Mouse (Mus musculus) forebrain, embryonic 15.5 days (tissue): ENCODE measurements around the gene Senp3. TPM values are rescaled to one million over a fixed set of nuclear protein-coding genes. Genes with fewer than 3 reads are reported as not detected.
"Not testable (repeated sequence)": the region's sequence is repeated elsewhere in the genome, so short reads cannot be mapped to it uniquely, and the experiment has no call there.

ENCODE experiments used
- ATAC-seq: fragments of 200-750 bp; cut with Nextera tagmentation; replicated peaks from 2 replicates; pipeline ENCODE4 v1.8.0; 2017; ENCODE audit warnings: mild to moderate bottlenecking, moderate TSS enrichment, moderate library complexity
- H3K27ac ChIP-seq: fragments of 300-500 bp; sonication (generic); replicated peaks from 2 replicates; pipeline ENCODE4 v1.5.1; 2015; ENCODE audit warnings: mild to moderate bottlenecking, inconsistent platforms
- H3K27me3 ChIP-seq: fragments of 300-500 bp; sonication (generic); 2 replicates; pipeline ENCODE4 v1.6.1; 2015; ENCODE audit warnings: inconsistent platforms
- H3K36me3 ChIP-seq: fragments of 300-500 bp; sonication (generic); 2 replicates; pipeline ENCODE4 v1.6.1; 2015; ENCODE audit warnings: mild to moderate bottlenecking, inconsistent platforms
- H3K4me1 ChIP-seq: fragments of 300-500 bp; sonication (generic); 2 replicates; pipeline ENCODE4 v1.6.1; 2015; ENCODE audit warnings: inconsistent platforms
- H3K4me2 ChIP-seq: fragments of 300-500 bp; sonication (generic); replicated peaks from 2 replicates; pipeline ENCODE4 v1.6.1; 2015; ENCODE audit warnings: mild to moderate bottlenecking, inconsistent platforms
- H3K4me3 ChIP-seq: fragments of 300-500 bp; sonication (generic); 2 replicates; pipeline ENCODE4 v1.5.1; 2015; ENCODE audit warnings: mild to moderate bottlenecking, inconsistent platforms
- H3K9ac ChIP-seq: fragments of 300-500 bp; sonication (generic); replicated peaks from 2 replicates; pipeline ENCODE4 v1.6.1; 2015; ENCODE audit warnings: mild to moderate bottlenecking, inconsistent platforms
- H3K9me3 ChIP-seq: fragments of 300-500 bp; sonication (generic); 2 replicates; pipeline ENCODE4 v1.6.1; 2016; ENCODE audit warnings: inconsistent platforms
- WGBS: fragments of 180-500 bp; shearing (Covaris S2); methylation state at CpG from one replicate; pipeline ENCODE4 v1.1.7; 2015; ENCODE audit warnings: mixed read lengths; 5-methylcytosine and 5-hydroxymethylcytosine counted together
- polyA plus RNA-seq: library from polyadenylated mRNA; unstranded; fragments of >200 nt; fragmentation: Nextera tagmentation; extraction: Ambion mirVana; gene quantifications from 2 replicates; pipeline ENCODE4 v1.2.1, GENCODE M21; 2015

Gene Senp3
- polyA plus RNA-seq: 89.2 and 102 TPM in 2 replicates

DNA sequence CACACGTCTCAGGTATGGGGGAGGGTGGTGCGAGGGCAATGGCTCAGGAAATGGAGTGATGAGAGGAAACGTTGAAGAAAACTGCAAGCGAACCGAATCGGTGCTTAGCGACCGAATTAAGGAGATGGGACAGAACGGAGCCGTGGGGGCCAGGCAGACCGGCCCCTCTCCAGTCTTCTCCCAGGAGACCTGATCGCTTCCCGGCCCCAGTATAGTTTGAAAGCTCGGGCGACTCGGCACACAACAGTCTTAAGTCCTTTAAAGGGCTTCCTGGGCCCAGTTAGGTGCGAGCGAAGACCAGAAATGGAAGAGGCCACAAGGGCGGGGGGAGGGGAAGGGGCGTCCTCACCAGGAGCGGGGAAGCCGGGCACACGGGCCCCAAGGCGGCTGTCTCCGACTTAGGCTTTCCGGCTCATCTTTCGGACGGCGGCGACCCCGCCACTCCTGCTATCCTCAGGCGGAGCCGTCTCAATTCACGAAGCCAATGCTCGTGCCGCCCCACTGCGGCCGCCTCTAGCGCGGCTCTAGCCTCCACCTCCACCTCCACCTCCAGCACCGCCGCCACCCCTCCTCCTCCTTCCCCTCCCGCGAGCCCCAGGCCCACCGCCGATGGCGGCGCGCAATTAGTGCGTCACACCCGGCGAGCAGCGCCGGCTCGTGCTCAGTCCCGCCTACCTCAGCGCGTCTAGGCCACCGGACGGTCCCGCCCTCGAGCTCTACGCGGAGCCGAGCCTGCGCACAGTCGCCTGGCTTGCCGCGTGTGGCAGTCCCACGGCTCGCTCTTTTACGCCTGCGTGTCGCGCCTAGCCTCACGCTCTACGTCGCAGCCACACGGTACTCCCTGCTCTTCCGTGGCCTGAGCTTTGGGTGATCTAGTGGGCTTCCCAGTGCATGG lies at the start of gene Senp3:
Gene Senp3 (minus strand): TSS at position 771 of the 895 bp plus-strand sequence.
- Histone ChIP-seq H3K4me1 (peaks cover 59% of the 10 kb centered on the region), H3K9me3 (no peaks in the 10 kb centered on the region), H3K27ac (peak within 1 kb of the TSS; percentile 92), H3K4me2 (peak within 1 kb of the TSS; percentile 96), H3K9ac (peak within 1 kb of the TSS; percentile 82), H3K27me3 (no peaks in the 10 kb centered on the region), H3K4me3 (peak within 1 kb of the TSS; percentile 78), H3K36me3 (peaks cover 23% of the 10 kb centered on the region)
- WGBS: under 1% methylated on average over 71 of the region's 80 CpGs
- ATAC-seq: peak; percentile 97

- not testable (repeated sequence) for H3K4me1 ChIP-seq, H3K4me3 ChIP-seq, H3K9ac ChIP-seq, ATAC-seq, H3K9me3 ChIP-seq, H3K4me2 ChIP-seq, H3K27ac ChIP-seq, H3K27me3 ChIP-seq
- H3K36me3 ChIP-seq: peaks cover 30% of the 10 kb centered on the region
- 68% methylated on average over 3 of the region's 3 CpGs for WGBS
Measured at GRCm38 (mm10) chr11:69731408-69731807, 49.5 kb upstream of the Senp3 start.

DNA sequence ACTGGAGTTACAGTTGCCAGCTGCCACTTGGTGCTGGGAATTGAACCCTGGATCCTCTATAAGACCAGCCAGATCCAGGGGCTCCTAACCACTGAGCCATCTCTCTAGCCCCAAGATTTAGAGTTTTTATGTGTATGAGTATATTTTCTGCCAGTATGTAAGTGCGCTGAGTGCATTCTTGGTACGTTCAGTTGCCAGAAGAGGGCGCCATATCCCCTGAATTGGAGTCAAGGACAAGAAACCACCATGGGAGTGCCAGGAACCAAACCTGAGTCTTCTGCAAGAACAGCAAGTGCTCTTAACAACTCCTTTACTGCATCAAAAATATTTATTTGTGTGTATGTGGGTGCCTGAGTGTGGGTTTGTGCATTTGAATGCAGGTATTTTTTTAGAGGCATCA lies 47.2 kb upstream of the Senp3 start:
- Histone ChIP-seq H3K27me3 (no peaks in the 10 kb centered on the region), H3K27ac (no peak overlapping the region), H3K4me3 (no peak overlapping the region), H3K4me1 (no peaks in the 10 kb centered on the region), H3K9ac (no peak overlapping the region), H3K9me3 (no peaks in the 10 kb centered on the region), H3K36me3 (peaks cover 7% of the 10 kb centered on the region), H3K4me2 (no peak overlapping the region)
- ATAC-seq: no peak
- 22% methylated on average over 3 of the region's 3 CpGs for WGBS

GRCm38 (mm10) chr11:69725951-69726350 lies 44.1 kb upstream of the Senp3 start:
- Histone ChIP-seq H3K27ac (no peak overlapping the region), H3K4me3 (no peak overlapping the region), H3K4me2 (no peak overlapping the region), H3K4me1 (no peaks in the 10 kb centered on the region), H3K36me3 (no peaks in the 10 kb centered on the region), H3K9me3 (no peaks in the 10 kb centered on the region), H3K27me3 (no peaks in the 10 kb centered on the region), H3K9ac (no peak overlapping the region)
- no peak for ATAC-seq
- 37% methylated on average over 5 of the region's 5 CpGs for WGBS

DNA sequence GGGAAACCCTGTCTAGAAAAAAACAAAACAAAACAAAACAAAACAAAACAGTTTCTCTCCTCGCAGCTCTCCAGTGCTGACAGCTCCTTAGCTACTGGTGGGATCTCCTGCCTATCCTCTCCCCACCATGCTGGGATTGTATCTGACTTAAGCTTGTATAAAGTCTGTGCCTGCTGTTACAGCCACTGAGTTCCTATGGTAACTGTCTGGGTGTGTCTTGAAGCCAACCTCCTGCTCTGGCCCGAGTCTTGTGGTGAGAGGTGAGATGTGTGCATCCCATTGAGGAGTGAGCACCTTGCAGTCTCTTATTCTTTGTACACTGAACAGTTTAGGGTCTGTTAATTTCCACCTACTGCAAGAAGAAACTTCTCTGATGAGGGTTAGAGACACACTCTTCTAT lies 41.2 kb upstream of the Senp3 start:
- no peak overlapping the region for H3K4me2 ChIP-seq

GRCm38 (mm10) chr11:69720852-69721251 lies 39.0 kb upstream of the Senp3 start:
- whole genome bisulfite sequencing: 84% methylated on average over 6 of the region's 6 CpGs
- Histone ChIP-seq H3K36me3 (no peaks in the 10 kb centered on the region), H3K4me3 (no peak overlapping the region), H3K27me3 (no peaks in the 10 kb centered on the region), H3K27ac (no peak overlapping the region), H3K4me2 (no peak overlapping the region), H3K9ac (no peak overlapping the region), H3K9me3 (no peaks in the 10 kb centered on the region), H3K4me1 (no peaks in the 10 kb centered on the region)
- no peak for ATAC-seq

More for the DNA sequence above, 41.2 kb upstream of the Senp3 start:
- H3K36me3 ChIP-seq: no peaks in the 10 kb centered on the region
- no peak for ATAC-seq
- no peaks in the 10 kb centered on the region for H3K4me1 ChIP-seq
- no peak overlapping the region for H3K9ac ChIP-seq
- H3K4me3 ChIP-seq: no peak overlapping the region
- no peaks in the 10 kb centered on the region for H3K9me3 ChIP-seq
- H3K27me3 ChIP-seq: no peaks in the 10 kb centered on the region
- WGBS: 54% methylated on average over 2 of the region's 2 CpGs
- H3K27ac ChIP-seq: no peak overlapping the region

DNA sequence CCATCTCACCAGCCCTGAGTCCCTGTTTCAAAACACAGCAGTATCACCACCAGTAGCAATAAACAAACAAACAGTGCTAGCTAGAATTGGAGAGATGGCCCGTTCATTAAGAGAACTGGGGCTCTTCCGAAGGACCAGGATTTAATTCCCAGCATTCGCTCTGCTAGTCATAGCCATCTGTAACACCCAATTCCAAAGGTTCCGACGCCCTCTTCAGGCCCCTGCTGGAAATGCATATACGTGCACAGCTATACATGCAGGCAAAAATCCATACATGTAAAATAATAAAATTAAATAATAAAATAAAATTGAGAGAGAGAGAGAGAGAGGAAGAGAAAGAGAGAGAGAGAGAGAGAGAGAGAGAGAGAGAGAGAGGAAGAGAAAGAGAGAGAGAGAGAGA lies 37.5 kb upstream of the Senp3 start:
- no peak for ATAC-seq
- H3K4me3 ChIP-seq: no peak overlapping the region
- H3K27ac ChIP-seq: no peak overlapping the region
- H3K9me3 ChIP-seq: no peaks in the 10 kb centered on the region
- H3K4me2 ChIP-seq: no peak overlapping the region
- H3K36me3 ChIP-seq: no peaks in the 10 kb centered on the region
- no peaks in the 10 kb centered on the region for H3K4me1 ChIP-seq
- H3K27me3 ChIP-seq: no peaks in the 10 kb centered on the region
- 65% methylated on average over 6 of the region's 6 CpGs for WGBS
- no peak overlapping the region for H3K9ac ChIP-seq

GRCm38 (mm10) chr11:69718661-69719060 lies 36.8 kb upstream of the Senp3 start:
- Histone ChIP-seq H3K4me1 (no peaks in the 10 kb centered on the region), H3K4me2 (no peak overlapping the region), H3K27me3 (no peaks in the 10 kb centered on the region), H3K36me3 (no peaks in the 10 kb centered on the region), H3K9ac (no peak overlapping the region), H3K9me3 (no peaks in the 10 kb centered on the region), H3K27ac (no peak overlapping the region), H3K4me3 (no peak overlapping the region)
- ATAC-seq: no peak
- WGBS: 28% methylated on average over 15 of the region's 15 CpGs

- ATAC-seq: no peak
- Histone ChIP-seq H3K9me3 (no peaks in the 10 kb centered on the region), H3K4me2 (no peak overlapping the region), H3K27me3 (no peaks in the 10 kb centered on the region), H3K9ac (no peak overlapping the region), H3K36me3 (no peaks in the 10 kb centered on the region), H3K4me1 (no peaks in the 10 kb centered on the region), H3K4me3 (no peak overlapping the region), H3K27ac (no peak overlapping the region)
- WGBS: 69% methylated on average over 4 of the region's 4 CpGs
Measured at GRCm38 (mm10) chr11:69716953-69717352, 35.1 kb upstream of the Senp3 start.

DNA sequence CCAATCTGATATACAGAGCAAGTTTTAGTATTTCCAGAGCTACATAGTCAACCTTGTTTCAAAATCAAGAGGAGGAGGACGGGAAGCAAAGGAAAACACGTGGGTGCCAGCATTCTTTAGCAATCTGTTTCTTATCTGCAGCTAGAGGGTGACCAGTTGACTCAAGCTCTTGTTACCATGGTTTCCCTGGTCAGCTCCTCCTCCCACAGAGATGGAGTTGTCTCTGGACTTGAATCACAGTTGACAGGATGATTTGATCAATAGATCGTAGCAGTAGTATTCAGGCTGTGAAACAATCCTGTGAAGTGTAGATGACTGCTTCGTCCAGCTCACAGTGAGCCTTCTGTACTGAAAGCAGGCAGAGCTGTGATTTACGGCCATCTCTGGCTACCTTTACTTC lies 34.0 kb upstream of the Senp3 start:
- Histone ChIP-seq H3K27me3 (no peaks in the 10 kb centered on the region), H3K4me2 (no peak overlapping the region), H3K9ac (no peak overlapping the region), H3K9me3 (no peaks in the 10 kb centered on the region), H3K4me3 (no peak overlapping the region), H3K27ac (no peak overlapping the region), H3K4me1 (no peaks in the 10 kb centered on the region), H3K36me3 (no peaks in the 10 kb centered on the region)
- 45% methylated on average over 5 of the region's 5 CpGs for WGBS
- ATAC-seq: no peak

- no peak overlapping the region for H3K9ac ChIP-seq
- no peak overlapping the region for H3K4me2 ChIP-seq
- H3K4me3 ChIP-seq: no peak overlapping the region
- no peaks in the 10 kb centered on the region for H3K4me1 ChIP-seq
- H3K9me3 ChIP-seq: no peaks in the 10 kb centered on the region
- H3K36me3 ChIP-seq: no peaks in the 10 kb centered on the region
- no peaks in the 10 kb centered on the region for H3K27me3 ChIP-seq
- ATAC-seq: no peak
- no peak overlapping the region for H3K27ac ChIP-seq
- 64% methylated on average over 9 of the region's 9 CpGs for WGBS
Measured at GRCm38 (mm10) chr11:69715482-69715881, 33.6 kb upstream of the Senp3 start.

DNA sequence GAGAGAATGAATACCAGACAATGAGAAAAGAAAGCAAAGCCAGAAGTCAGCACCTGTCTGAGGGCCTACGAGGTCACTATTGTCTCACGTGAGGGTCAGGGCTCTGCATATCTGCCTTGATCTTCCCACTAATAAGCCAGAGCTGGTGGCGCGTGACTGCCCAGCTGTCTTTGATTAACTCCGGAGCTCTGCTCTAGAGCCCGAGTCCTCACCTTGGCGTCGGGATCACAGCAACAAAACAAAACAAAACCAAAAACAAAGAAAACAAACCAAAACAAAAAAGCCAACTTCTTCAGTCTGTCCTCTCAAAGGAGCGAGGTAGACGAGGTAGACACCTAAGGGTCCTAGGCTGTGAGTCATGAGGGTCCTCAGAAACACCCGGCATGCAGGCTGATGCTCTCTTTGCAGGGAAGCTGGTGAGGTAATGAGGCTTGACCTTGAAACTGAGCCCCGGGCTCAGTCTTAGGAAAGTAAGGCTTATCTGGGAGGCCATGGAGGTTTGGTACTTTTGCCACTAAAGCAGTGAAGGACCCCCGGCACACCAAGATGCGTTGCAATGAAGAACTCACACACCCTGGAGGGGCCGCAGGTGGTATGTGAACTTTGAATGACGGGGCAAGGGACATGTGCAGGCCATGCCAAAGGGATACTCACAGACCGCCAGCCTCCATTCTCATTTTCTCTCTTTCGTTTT lies 32.9 kb upstream of the Senp3 start:
- no peaks in the 10 kb centered on the region for H3K4me1 ChIP-seq
- 81% methylated on average over 18 of the region's 18 CpGs for WGBS
- H3K4me2 ChIP-seq: no peak overlapping the region
- no peaks in the 10 kb centered on the region for H3K9me3 ChIP-seq
- ATAC-seq: no peak
- H3K27me3 ChIP-seq: no peaks in the 10 kb centered on the region
- no peak overlapping the region for H3K9ac ChIP-seq
- no peak overlapping the region for H3K27ac ChIP-seq
- H3K4me3 ChIP-seq: no peak overlapping the region
- no peaks in the 10 kb centered on the region for H3K36me3 ChIP-seq
